Mouse (Mus musculus) C2C12 (cell line): ENCODE measurements around the gene Chad. TPM values are rescaled to one million over a fixed set of nuclear protein-coding genes. Genes with fewer than 3 reads are reported as not detected.

Experiments
- H3K27me3 ChIP-seq: one replicate; pipeline ENCODE4 v1.6.1; 2011; ENCODE audit not compliant: control insufficient read depth, insufficient read depth, insufficient read length
- H3K36me3 ChIP-seq: one replicate; pipeline ENCODE4 v1.6.1; 2011; ENCODE audit not compliant: control insufficient read depth, insufficient read depth
- H3K4me3 ChIP-seq: one replicate; pipeline ENCODE4 v1.5.1; 2011; ENCODE audit warnings: mild to moderate bottlenecking, control low read depth; ENCODE audit not compliant: poor library complexity, insufficient read depth, severe bottlenecking
- H3K79me2 ChIP-seq: one replicate; pipeline ENCODE4 v1.6.1; 2011; ENCODE audit not compliant: control insufficient read depth, insufficient read depth
- H3K79me3 ChIP-seq: one replicate; pipeline ENCODE4 v1.6.1; 2011; ENCODE audit warnings: low read depth, control low read depth
- H3ac ChIP-seq: one replicate; pipeline ENCODE3; 2011; ENCODE audit warnings: low read depth; ENCODE audit not compliant: control insufficient read depth, insufficient read length
- CEBPB ChIP-seq: IDR thresholded peaks from one replicate; pipeline ENCODE4 v1.6.1; 2011; ENCODE audit warnings: low read depth, mild to moderate bottlenecking, control low read depth, moderate library complexity
- CTCF ChIP-seq: IDR thresholded peaks from one replicate; pipeline ENCODE4 v1.5.1; 2011; ENCODE audit not compliant: control insufficient read depth, insufficient read depth, insufficient read length
- FOSL1 ChIP-seq: IDR thresholded peaks from one replicate; pipeline ENCODE4 v1.8.0; 2011; ENCODE audit warnings: mild to moderate bottlenecking, low read length; ENCODE audit not compliant: poor library complexity, insufficient read depth, severe bottlenecking
- MAX ChIP-seq: IDR thresholded peaks from one replicate; pipeline ENCODE4 v1.6.1; 2011; ENCODE audit warnings: mild to moderate bottlenecking, control low read depth
- MYOD1 ChIP-seq: IDR thresholded peaks from one replicate; pipeline ENCODE4 v1.6.1; 2011; ENCODE audit warnings: low read depth; ENCODE audit not compliant: control insufficient read depth, insufficient read length
- MYOG ChIP-seq: IDR thresholded peaks from one replicate; pipeline ENCODE4 v1.6.1; 2011; ENCODE audit not compliant: control insufficient read depth, insufficient read length; ENCODE audit errors: extremely low read depth
- USF1 ChIP-seq: IDR thresholded peaks from one replicate; pipeline ENCODE4 v1.6.1; 2011; ENCODE audit warnings: low read depth, mild to moderate bottlenecking, control low read depth, moderate library complexity
- polyA plus RNA-seq: library from polyadenylated mRNA; unstranded; fragments of >200 nt; fragmentation: generic; extraction: Trizol; gene quantifications from one replicate; pipeline ENCODE4 v1.2.1, GENCODE M21; 2012; ENCODE audit warnings: missing spikeins

Gene Chad
- polyA plus RNA-seq, 1 experiment: 0.12 TPM

DNA sequence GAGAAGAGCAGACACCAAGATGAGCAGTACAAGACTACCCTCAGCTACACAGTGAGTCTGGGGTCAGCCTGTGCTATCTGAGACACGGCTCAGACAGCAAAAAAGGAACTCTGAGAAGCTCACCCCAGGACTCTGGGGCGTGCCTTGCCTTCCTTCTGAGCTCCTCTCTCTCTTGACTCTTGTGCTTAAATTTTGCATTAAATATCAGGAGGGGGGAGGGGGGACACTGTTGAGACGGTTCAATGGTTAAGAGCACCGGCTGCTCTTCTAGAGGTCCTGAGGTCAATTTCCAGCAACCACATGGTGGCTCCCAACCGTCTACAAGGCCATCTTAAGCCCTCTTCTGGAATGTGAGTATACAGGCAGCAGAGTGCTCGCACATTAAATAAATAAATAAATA, 22.7 kb downstream of the Chad start:
- Histone ChIP-seq H3K79me3 (no peaks in the 10 kb centered on the region), H3K36me3 (no peaks in the 10 kb centered on the region), H3K79me2 (no peaks in the 10 kb centered on the region), H3K4me3 (no peak overlapping the region), H3K27me3 (no peaks in the 10 kb centered on the region), H3ac (no peak overlapping the region)
- TF ChIP-seq MYOD1 (no peak), CEBPB (no peak), CTCF (no peak), USF1 (no peak), FOSL1 (no peak), MAX (no peak), MYOG (no peak)

DNA sequence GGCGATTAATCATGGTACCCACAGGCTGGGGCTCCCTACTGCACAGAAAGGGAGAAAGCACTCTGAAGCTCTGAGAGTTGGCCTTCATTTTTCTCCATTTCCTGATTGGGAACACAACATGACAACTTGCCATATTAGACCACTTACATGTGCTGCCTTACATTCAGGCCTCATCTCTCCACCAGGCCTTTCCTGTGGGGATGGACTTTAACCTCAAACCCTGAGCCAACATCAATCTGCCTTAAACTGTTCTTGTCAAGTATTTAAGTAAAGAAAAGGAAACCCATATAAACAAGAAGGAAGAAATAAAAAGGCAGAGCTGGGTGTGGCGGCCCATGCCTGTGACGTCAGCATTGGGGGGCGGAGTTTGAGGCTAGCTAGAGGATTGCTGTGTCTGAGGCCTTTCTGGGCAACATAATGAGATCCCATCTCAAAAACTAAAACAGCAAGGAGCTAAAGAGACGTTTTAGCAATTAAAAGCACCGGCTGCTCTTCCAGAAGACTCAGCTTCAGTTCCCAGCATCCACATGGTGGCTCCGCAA, 31.5 kb downstream of the Chad start:
- Histone ChIP-seq H3K4me3 (no peak overlapping the region), H3K79me3 (no peaks in the 10 kb centered on the region), H3K27me3 (no peaks in the 10 kb centered on the region), H3K79me2 (no peaks in the 10 kb centered on the region), H3ac (no peak overlapping the region), H3K36me3 (no peaks in the 10 kb centered on the region)
- TF ChIP-seq MYOD1: no peak

DNA sequence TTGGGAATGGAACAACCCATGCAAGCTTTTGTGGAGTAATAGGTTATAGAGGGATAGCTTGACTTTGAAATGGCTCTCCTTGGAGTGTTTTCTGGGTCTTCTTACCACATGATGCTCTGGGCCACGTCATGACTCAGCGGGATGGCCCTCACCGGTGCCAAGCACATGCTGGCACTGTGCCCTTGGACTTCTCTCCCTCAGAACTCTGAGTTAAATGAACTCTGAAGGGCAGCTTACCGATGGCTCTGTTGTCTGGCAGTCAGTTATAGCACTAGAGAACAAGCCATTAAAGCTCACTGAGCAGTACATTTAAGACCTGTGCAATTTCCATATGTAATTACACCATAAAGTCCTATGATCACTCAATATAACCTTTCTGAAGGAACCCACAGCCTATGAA, 32.5 kb downstream of the Chad start:
- Histone ChIP-seq H3K4me3 (no peak overlapping the region), H3K79me2 (no peaks in the 10 kb centered on the region), H3K79me3 (no peaks in the 10 kb centered on the region), H3K27me3 (no peaks in the 10 kb centered on the region), H3ac (no peak overlapping the region), H3K36me3 (no peaks in the 10 kb centered on the region)
- TF ChIP-seq MYOD1 (no peak), FOSL1 (no peak), USF1 (peak; percentile 35), CEBPB (no peak), MAX (peak; percentile 39), MYOG (no peak), CTCF (no peak)

DNA sequence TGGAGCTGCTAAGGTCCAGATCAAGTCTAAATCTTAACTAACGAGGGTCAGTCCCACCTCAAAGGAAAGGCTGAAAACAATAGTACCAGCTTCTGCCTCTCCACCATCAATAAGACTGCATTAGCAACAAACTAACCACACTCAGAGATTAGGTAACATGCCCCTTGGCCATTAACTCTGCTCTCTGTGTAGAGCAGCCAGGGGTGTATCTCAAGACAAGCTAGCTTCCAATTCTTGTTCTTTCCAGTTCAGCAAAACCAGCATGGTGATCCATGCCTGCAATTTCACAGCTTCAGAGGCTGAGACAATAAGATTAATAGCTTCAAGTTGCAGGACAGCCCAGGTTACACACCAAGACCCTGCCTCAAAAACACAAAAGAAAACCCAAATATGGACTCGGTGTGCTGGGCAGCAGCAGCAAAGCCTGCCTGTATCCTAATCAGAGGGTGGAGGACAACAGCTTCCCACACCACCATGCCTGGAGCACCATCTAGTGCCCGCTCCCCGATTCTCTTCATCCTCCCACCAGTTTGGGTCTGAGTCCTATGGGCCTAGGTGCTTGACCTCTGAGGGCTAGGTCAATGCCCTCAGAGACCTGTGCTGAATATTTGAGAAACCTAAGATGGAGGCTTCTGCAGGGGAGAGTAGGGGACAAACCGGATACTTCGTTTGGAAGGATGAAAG, 33.7 kb downstream of the Chad start:
- Histone ChIP-seq H3K36me3 (no peaks in the 10 kb centered on the region), H3K79me3 (no peaks in the 10 kb centered on the region), H3ac (no peak overlapping the region), H3K4me3 (no peak overlapping the region), H3K27me3 (no peaks in the 10 kb centered on the region), H3K79me2 (no peaks in the 10 kb centered on the region)
- TF ChIP-seq CEBPB (no peak), MAX (no peak), CTCF (peak; percentile 19), MYOG (no peak), USF1 (no peak), FOSL1 (no peak), MYOD1 (no peak)

DNA sequence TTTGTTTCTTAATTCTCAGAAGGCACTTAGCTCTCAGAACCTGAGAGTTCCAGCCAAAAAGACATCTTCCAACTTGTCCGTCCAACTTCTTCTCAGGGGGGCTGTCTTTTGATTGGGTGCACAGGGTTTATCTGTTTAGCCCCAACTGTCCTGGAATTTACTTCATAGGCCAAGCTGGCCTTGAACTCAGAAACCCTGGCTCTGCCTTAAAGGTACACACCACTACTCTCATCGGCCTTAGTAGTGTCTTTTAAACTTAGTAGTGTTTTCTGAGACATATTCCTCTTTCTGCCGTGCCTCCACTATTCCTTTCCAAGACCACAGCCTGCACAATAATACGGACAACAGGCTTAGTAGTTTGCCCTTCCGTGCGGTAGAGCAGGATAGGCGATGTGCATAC, 35.6 kb downstream of the Chad start:
- Histone ChIP-seq H3K79me2 (no peaks in the 10 kb centered on the region), H3K36me3 (no peaks in the 10 kb centered on the region), H3K4me3 (no peak overlapping the region), H3K79me3 (no peaks in the 10 kb centered on the region), H3ac (no peak overlapping the region), H3K27me3 (no peaks in the 10 kb centered on the region)
- no peak for TF ChIP-seq CTCF
- no peak for TF ChIP-seq MAX
- TF ChIP-seq USF1: no peak
- TF ChIP-seq MYOD1: no peak
- TF ChIP-seq CEBPB: no peak
- no peak for TF ChIP-seq MYOG
- no peak for TF ChIP-seq FOSL1

DNA sequence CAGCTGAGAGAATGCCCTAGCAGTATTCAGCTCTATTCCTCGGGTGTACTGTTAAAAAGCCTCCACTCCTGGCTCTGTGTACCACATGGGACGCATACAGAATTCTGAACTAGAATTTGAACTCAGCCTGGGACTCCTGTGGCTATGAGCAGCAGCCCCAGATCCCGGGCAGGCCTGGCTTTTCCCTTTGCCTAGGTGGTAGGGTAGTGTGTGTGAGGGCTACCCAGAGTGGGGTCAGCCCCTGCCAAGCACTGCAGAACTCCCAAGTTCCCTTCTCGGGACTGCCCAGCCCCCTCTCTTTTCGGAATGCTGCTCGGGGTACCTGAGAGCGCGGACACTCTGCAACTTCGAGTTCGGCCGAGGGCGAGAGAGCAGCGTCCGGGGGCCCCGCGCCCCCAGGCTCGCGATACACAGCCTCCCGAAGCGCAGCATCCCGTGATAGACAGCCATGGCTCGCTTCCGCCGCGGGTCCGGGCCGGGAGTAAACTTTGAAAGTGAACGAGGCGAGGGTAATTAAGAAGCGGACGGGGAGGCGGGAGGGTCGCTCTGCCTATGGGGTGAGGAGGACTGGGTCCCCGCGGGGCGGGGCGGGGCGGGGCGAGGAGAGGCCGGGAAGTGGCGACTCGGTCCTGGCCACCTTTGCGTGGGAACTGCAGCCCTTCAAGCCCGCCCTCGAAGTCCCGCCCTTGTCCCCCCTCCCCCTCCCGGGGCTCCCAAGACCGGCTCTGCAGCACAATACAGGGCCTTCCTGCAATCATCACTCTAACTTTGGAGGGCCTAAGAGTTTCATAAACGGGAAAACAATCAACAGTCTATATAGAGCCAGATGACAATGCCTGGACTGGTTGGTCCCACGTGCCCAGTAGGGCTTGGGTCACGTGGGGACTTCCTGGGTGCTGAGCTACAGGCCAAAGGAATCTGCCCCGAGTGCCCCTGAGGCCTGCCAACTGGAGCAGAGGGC, 36.8 kb downstream of the Chad start, which contains the start of gene Acsf2:
Gene Acsf2, minus strand, starts transcription at position 551 of the 961 bp plus-strand sequence.
- Histone ChIP-seq H3K79me3 (no peaks in the 10 kb centered on the region), H3K36me3 (no peaks in the 10 kb centered on the region), H3K27me3 (no peaks in the 10 kb centered on the region), H3ac (peak within 1 kb of the TSS; percentile 84), H3K4me3 (peak within 1 kb of the TSS; percentile 34), H3K79me2 (no peaks in the 10 kb centered on the region)
- TF ChIP-seq CEBPB (no peak), MAX (peak; percentile 31), USF1 (peak; percentile 89)
